Mouse (Mus musculus) heart, postnatal 0 days (tissue): ENCODE results near the gene Prg4. TPM values are rescaled to one million over a fixed set of nuclear protein-coding genes. Genes with fewer than 3 reads are reported as not detected.

ENCODE experiments used
- ATAC-seq: fragments of 200-750 bp; cut with Nextera tagmentation; 2 replicates; pipeline ENCODE4 v1.8.0; 2017; ENCODE audit warnings: low read depth, moderate number of reproducible peaks, moderate library complexity; ENCODE audit not compliant: insufficient read depth
- DNase-seq: peaks from one replicate; pipeline ENCODE4 v3.0.0-alpha.2; 2016; ENCODE audit warnings: low spot score
- H3K27ac ChIP-seq: fragments of 300-500 bp; sonication (generic); 2 replicates; pipeline ENCODE4 v1.5.1; 2014; ENCODE audit warnings: low read depth, mild to moderate bottlenecking
- H3K27me3 ChIP-seq: fragments of 300-500 bp; sonication (generic); 2 replicates; pipeline ENCODE4 v1.6.1; 2014; ENCODE audit warnings: low read length, mixed read lengths; ENCODE audit not compliant: control insufficient read depth, insufficient read depth
- H3K36me3 ChIP-seq: fragments of 300-500 bp; sonication (generic); replicated peaks from 2 replicates; pipeline ENCODE4 v1.6.1; 2014; ENCODE audit warnings: low read length, mixed read lengths; ENCODE audit not compliant: control insufficient read depth, insufficient read depth
- H3K4me1 ChIP-seq: fragments of 300-500 bp; sonication (generic); 2 replicates; pipeline ENCODE4 v1.6.1; 2014; ENCODE audit warnings: antibody characterized with exemption; ENCODE audit not compliant: control insufficient read depth, insufficient read depth
- H3K4me2 ChIP-seq: fragments of 300-500 bp; sonication (generic); 2 replicates; pipeline ENCODE4 v1.6.1; 2014; ENCODE audit warnings: low read depth, mild to moderate bottlenecking, low read length, moderate library complexity
- H3K4me3 ChIP-seq: fragments of 300-500 bp; sonication (generic); 2 replicates; pipeline ENCODE4 v1.5.1; 2014; ENCODE audit warnings: low read depth, low read length
- H3K9ac ChIP-seq: fragments of 300-500 bp; sonication (generic); replicated peaks from 2 replicates; pipeline ENCODE4 v1.6.1; 2014; ENCODE audit warnings: low read depth, low read length, mixed read lengths
- H3K9me3 ChIP-seq: fragments of 300-500 bp; sonication (generic); replicated peaks from 2 replicates; pipeline ENCODE4 v1.6.1; 2016; ENCODE audit warnings: low read length; ENCODE audit not compliant: control insufficient read depth
- CTCF ChIP-seq: IDR thresholded peaks from 2 replicates; pipeline ENCODE4 v1.5.1; 2016; ENCODE audit warnings: antibody characterized with exemption, control low read depth, low read depth
- EP300 ChIP-seq: IDR thresholded peaks from 2 replicates; pipeline ENCODE4 v1.6.1; 2016; ENCODE audit warnings: antibody characterized with exemption, low read depth
- WGBS: fragments of 180-500 bp; shearing (Covaris S2); extraction: QIAGEN DNeasy Blood & Tissue Kit; methylation state at CpG from one replicate; pipeline ENCODE4 v1.1.7; 2014; 5-methylcytosine and 5-hydroxymethylcytosine counted together
- polyA plus RNA-seq: library from polyadenylated mRNA; unstranded; fragments of >200 nt; fragmentation: Nextera tagmentation; extraction: Ambion mirVana; gene quantifications from 2 replicates; pipeline ENCODE4 v1.2.1, GENCODE M21; 2015
- total RNA-seq: library from RNA; depleted of rRNA; stranded (reverse); fragments of >200 nt; gene quantifications from 2 replicates; pipeline ENCODE4 v1.2.3, GENCODE M21; 2014; ENCODE audit warnings: low replicate concordance

Gene Prg4
- total and polyA plus RNA-seq, 2 experiments from 2014 or later: 1.3 to 3.6 TPM

GRCm38 (mm10) chr1:150463691-150464090 is 2.3 kb downstream of the Prg4 start:
- no peak overlapping the region for H3K4me2 ChIP-seq
- no peaks in the 10 kb centered on the region for H3K4me1 ChIP-seq
- H3K27me3 ChIP-seq: no peaks in the 10 kb centered on the region
- H3K4me3 ChIP-seq: no peak overlapping the region
- no peak for DNase-seq
- no peaks in the 10 kb centered on the region for H3K36me3 ChIP-seq
- ATAC-seq: no peak
- no peaks in the 10 kb centered on the region for H3K9me3 ChIP-seq
- TF ChIP-seq EP300 (no peak), CTCF (no peak)
- WGBS: 78% methylated on average over 4 of the region's 4 CpGs
- H3K9ac ChIP-seq: no peak overlapping the region
- no peak overlapping the region for H3K27ac ChIP-seq

GRCm38 (mm10) chr1:150463068-150463467 is 2.9 kb downstream of the Prg4 start:
- Histone ChIP-seq H3K9ac (no peak overlapping the region), H3K36me3 (no peaks in the 10 kb centered on the region), H3K9me3 (no peaks in the 10 kb centered on the region), H3K4me1 (no peaks in the 10 kb centered on the region), H3K4me3 (no peak overlapping the region), H3K4me2 (no peak overlapping the region), H3K27ac (no peak overlapping the region), H3K27me3 (no peaks in the 10 kb centered on the region)
- no peak for ATAC-seq
- WGBS: 43% methylated on average over 5 of the region's 5 CpGs
- no peak for TF ChIP-seq EP300
- no peak for TF ChIP-seq CTCF
- no peak for DNase-seq

GRCm38 (mm10) chr1:150460595-150460994 is 5.4 kb downstream of the Prg4 start:
- H3K4me2 ChIP-seq: no peak overlapping the region
- H3K9ac ChIP-seq: no peak overlapping the region
- 44% methylated on average over 7 of the region's 7 CpGs for WGBS
- DNase-seq (no peak), ATAC-seq (no peak)
- no peak overlapping the region for H3K27ac ChIP-seq
- H3K4me1 ChIP-seq: no peaks in the 10 kb centered on the region
- TF ChIP-seq EP300 (no peak), CTCF (no peak)
- no peaks in the 10 kb centered on the region for H3K27me3 ChIP-seq
- H3K36me3 ChIP-seq: no peaks in the 10 kb centered on the region
- no peak overlapping the region for H3K4me3 ChIP-seq
- H3K9me3 ChIP-seq: no peaks in the 10 kb centered on the region

GRCm38 (mm10) chr1:150459599-150459998 is 6.4 kb downstream of the Prg4 start:
- Histone ChIP-seq H3K4me3 (no peak overlapping the region), H3K9me3 (no peaks in the 10 kb centered on the region), H3K27me3 (no peaks in the 10 kb centered on the region), H3K4me1 (no peaks in the 10 kb centered on the region), H3K27ac (no peak overlapping the region), H3K4me2 (no peak overlapping the region), H3K36me3 (no peaks in the 10 kb centered on the region), H3K9ac (no peak overlapping the region)
- WGBS: 48% methylated on average over 3 of the region's 3 CpGs
- TF ChIP-seq CTCF (no peak), EP300 (no peak)
- ATAC-seq: no peak
- DNase-seq: no peak

GRCm38 (mm10) chr1:150458977-150459376 is 7.0 kb downstream of the Prg4 start:
- Histone ChIP-seq H3K27me3 (no peaks in the 10 kb centered on the region), H3K9me3 (no peaks in the 10 kb centered on the region), H3K9ac (no peak overlapping the region), H3K4me3 (no peak overlapping the region), H3K4me2 (no peak overlapping the region), H3K36me3 (no peaks in the 10 kb centered on the region), H3K27ac (no peak overlapping the region), H3K4me1 (no peaks in the 10 kb centered on the region)
- TF ChIP-seq CTCF (no peak), EP300 (no peak)
- DNase-seq (no peak), ATAC-seq (no peak)
- 47% methylated on average over 5 of the region's 5 CpGs for WGBS

- H3K27ac ChIP-seq: no peak overlapping the region
- ATAC-seq (no peak), DNase-seq (no peak)
- 74% methylated on average over 4 of the region's 4 CpGs for WGBS
- H3K4me3 ChIP-seq: no peak overlapping the region
- H3K4me2 ChIP-seq: no peak overlapping the region
- no peaks in the 10 kb centered on the region for H3K27me3 ChIP-seq
- no peaks in the 10 kb centered on the region for H3K4me1 ChIP-seq
- H3K9me3 ChIP-seq: no peaks in the 10 kb centered on the region
- H3K9ac ChIP-seq: no peak overlapping the region
- H3K36me3 ChIP-seq: peaks cover 82% of the 10 kb centered on the region
- TF ChIP-seq CTCF: no peak
- TF ChIP-seq EP300: no peak
Measured at GRCm38 (mm10) chr1:150441731-150442130, 24.2 kb downstream of the Prg4 start.
